Mouse (Mus musculus): ENCODE results near the gene Ssh2.
A peak's percentile ranks its signal among the peaks of the same experiment; 100 is the strongest.

Ssh2 gene

GRCm38 (mm10) chr11:77499354-77499753, 283.3 kb downstream of the Ssh2 start:
- Histone ChIP-seq H3K27me3 (ENCODE audit: insufficient read depth, low read length) (no peaks in the 10 kb centered on the region), H3K36me3 (ENCODE audit: insufficient read depth, low read length) (peaks cover 63% of the 10 kb centered on the region), H3K4me3 (replicated peaks; ENCODE audit: low read length) (peak overlapping the region; percentile 48; the same call in 1 of the 2 replicates), H3K9me3 (ENCODE audit: low read length) (no peaks in the 10 kb centered on the region), H3K4me1 (replicated peaks; ENCODE audit: low read depth, low read length) (peaks cover 99% of the 10 kb centered on the region)
- TF ChIP-seq CTCF (conservative IDR thresholded peaks at IDR 0.05; ENCODE audit: low read length) = no peak
- TF ChIP-seq POU5F1 (IDR thresholded peaks at IDR 0.05; ENCODE audit: borderline replicate concordance, low read length) = no peak

GRCm38 (mm10) chr11:77500361-77501325, 284.6 kb downstream of the Ssh2 start:
- Histone ChIP-seq H3K36me3 (ENCODE audit: insufficient read depth, low read length) (peaks cover 76% of the 10 kb centered on the region), H3K4me3 (replicated peaks; ENCODE audit: low read length) (peak overlapping the region; percentile 48), H3K9me3 (ENCODE audit: low read length) (no peaks in the 10 kb centered on the region), H3K4me1 (replicated peaks; ENCODE audit: low read depth, low read length) (peaks cover 99% of the 10 kb centered on the region), H3K27me3 (ENCODE audit: insufficient read depth, low read length) (no peaks in the 10 kb centered on the region)
- TF ChIP-seq CTCF (conservative IDR thresholded peaks at IDR 0.05; ENCODE audit: low read length) = no peak
- no peak for TF ChIP-seq NANOG (IDR thresholded peaks at IDR 0.05; ENCODE audit: borderline replicate concordance, low read length)
- TF ChIP-seq POU5F1 (IDR thresholded peaks at IDR 0.05; ENCODE audit: borderline replicate concordance, low read length) = no peak

GRCm38 (mm10) chr11:77501392-77501791, 285.3 kb downstream of the Ssh2 start:
- TF ChIP-seq POU5F1 (IDR thresholded peaks at IDR 0.05; ENCODE audit: borderline replicate concordance, low read length) = no peak
- no peak for TF ChIP-seq NANOG (IDR thresholded peaks at IDR 0.05; ENCODE audit: borderline replicate concordance, low read length)
- TF ChIP-seq CTCF (conservative IDR thresholded peaks at IDR 0.05; ENCODE audit: low read length) = peak; percentile 88
- peak overlapping the region; percentile 48; the same call in 1 of the 2 replicates for H3K4me3 ChIP-seq (replicated peaks; ENCODE audit: low read length)

GRCm38 (mm10) chr11:77501971-77502370, 285.9 kb downstream of the Ssh2 start:
- TF ChIP-seq CTCF (conservative IDR thresholded peaks at IDR 0.05; ENCODE audit: low read length) (no peak; the same call in 1 of the 2 replicates), POU5F1 (IDR thresholded peaks at IDR 0.05; ENCODE audit: borderline replicate concordance, low read length) (no peak), NANOG (IDR thresholded peaks at IDR 0.05; ENCODE audit: borderline replicate concordance, low read length) (no peak)
- Histone ChIP-seq H3K36me3 (ENCODE audit: insufficient read depth, low read length) (peaks cover 86% of the 10 kb centered on the region), H3K4me3 (replicated peaks; ENCODE audit: low read length) (peak overlapping the region; percentile 46; the same call in 1 of the 2 replicates), H3K4me1 (replicated peaks; ENCODE audit: low read depth, low read length) (peaks cover 100% of the 10 kb centered on the region), H3K27me3 (ENCODE audit: insufficient read depth, low read length) (no peaks in the 10 kb centered on the region), H3K9me3 (ENCODE audit: low read length) (no peaks in the 10 kb centered on the region)

More at GRCm38 (mm10) chr11:77501392-77501791, 285.3 kb downstream of the Ssh2 start:
- H3K36me3 ChIP-seq (ENCODE audit: insufficient read depth, low read length) = peaks cover 81% of the 10 kb centered on the region
- H3K9me3 ChIP-seq (ENCODE audit: low read length) = no peaks in the 10 kb centered on the region
- peaks cover 99% of the 10 kb centered on the region for H3K4me1 ChIP-seq (replicated peaks; ENCODE audit: low read depth, low read length)
- H3K27me3 ChIP-seq (ENCODE audit: insufficient read depth, low read length) = no peaks in the 10 kb centered on the region

- TF ChIP-seq NANOG (IDR thresholded peaks at IDR 0.05; ENCODE audit: borderline replicate concordance, low read length) (no peak), POU5F1 (IDR thresholded peaks at IDR 0.05; ENCODE audit: borderline replicate concordance, low read length) (no peak), CTCF (conservative IDR thresholded peaks at IDR 0.05; ENCODE audit: low read length) (no peak; the same call in 1 of the 2 replicates)
- Histone ChIP-seq H3K4me1 (replicated peaks; ENCODE audit: low read depth, low read length) (peaks cover 100% of the 10 kb centered on the region), H3K9me3 (ENCODE audit: low read length) (no peaks in the 10 kb centered on the region), H3K4me3 (replicated peaks; ENCODE audit: low read length) (peak overlapping the region; percentile 46), H3K27me3 (ENCODE audit: insufficient read depth, low read length) (no peaks in the 10 kb centered on the region), H3K36me3 (ENCODE audit: insufficient read depth, low read length) (peaks cover 91% of the 10 kb centered on the region)
Measured at GRCm38 (mm10) chr11:77502481-77502880, 286.4 kb downstream of the Ssh2 start.

GRCm38 (mm10) chr11:77503511-77503910, 287.4 kb downstream of the Ssh2 start:
- H3K27me3 ChIP-seq (ENCODE audit: insufficient read depth, low read length) = no peaks in the 10 kb centered on the region
- no peaks in the 10 kb centered on the region for H3K9me3 ChIP-seq (ENCODE audit: low read length)
- H3K4me3 ChIP-seq (replicated peaks; ENCODE audit: low read length) = peak overlapping the region; percentile 46
- no peak for TF ChIP-seq CTCF (conservative IDR thresholded peaks at IDR 0.05; ENCODE audit: low read length)
- no peak for TF ChIP-seq NANOG (IDR thresholded peaks at IDR 0.05; ENCODE audit: borderline replicate concordance, low read length)
- TF ChIP-seq POU5F1 (IDR thresholded peaks at IDR 0.05; ENCODE audit: borderline replicate concordance, low read length) = no peak
- H3K36me3 ChIP-seq (ENCODE audit: insufficient read depth, low read length) = peaks cover 93% of the 10 kb centered on the region
- peaks cover 98% of the 10 kb centered on the region for H3K4me1 ChIP-seq (replicated peaks; ENCODE audit: low read depth, low read length)

- TF ChIP-seq NANOG (IDR thresholded peaks at IDR 0.05; ENCODE audit: borderline replicate concordance, low read length) = no peak
- no peak for TF ChIP-seq POU5F1 (IDR thresholded peaks at IDR 0.05; ENCODE audit: borderline replicate concordance, low read length)
- TF ChIP-seq CTCF (conservative IDR thresholded peaks at IDR 0.05; ENCODE audit: low read length) = no peak
- Histone ChIP-seq H3K27me3 (ENCODE audit: insufficient read depth, low read length) (no peaks in the 10 kb centered on the region), H3K36me3 (ENCODE audit: insufficient read depth, low read length) (peaks cover 84% of the 10 kb centered on the region), H3K4me3 (replicated peaks; ENCODE audit: low read length) (peak overlapping the region; percentile 46), H3K4me1 (replicated peaks; ENCODE audit: low read depth, low read length) (peaks cover 97% of the 10 kb centered on the region), H3K9me3 (ENCODE audit: low read length) (no peaks in the 10 kb centered on the region)
Measured at GRCm38 (mm10) chr11:77504377-77504776, 288.3 kb downstream of the Ssh2 start.

- H3K36me3 ChIP-seq (ENCODE audit: insufficient read depth, low read length) = peaks cover 84% of the 10 kb centered on the region
- no peaks in the 10 kb centered on the region for H3K27me3 ChIP-seq (ENCODE audit: insufficient read depth, low read length)
- H3K4me1 ChIP-seq (replicated peaks; ENCODE audit: low read depth, low read length) = peaks cover 92% of the 10 kb centered on the region
- TF ChIP-seq NANOG (IDR thresholded peaks at IDR 0.05; ENCODE audit: borderline replicate concordance, low read length) = no peak
- TF ChIP-seq POU5F1 (IDR thresholded peaks at IDR 0.05; ENCODE audit: borderline replicate concordance, low read length) = no peak
- TF ChIP-seq CTCF (conservative IDR thresholded peaks at IDR 0.05; ENCODE audit: low read length) = no peak
- peak overlapping the region; percentile 46; the same call in 1 of the 2 replicates for H3K4me3 ChIP-seq (replicated peaks; ENCODE audit: low read length)
- H3K9me3 ChIP-seq (ENCODE audit: low read length) = no peaks in the 10 kb centered on the region
Measured at GRCm38 (mm10) chr11:77505291-77505980, 289.3 kb downstream of the Ssh2 start.
